Mouse (Mus musculus) forebrain, postnatal 0 days (tissue): ENCODE data around the gene Cpxm2. TPM values are rescaled to one million over a fixed set of nuclear protein-coding genes. Genes with fewer than 3 reads are reported as not detected.

ENCODE experiments used
- ATAC-seq: fragments of 200-750 bp; cut with Nextera tagmentation; 2 replicates; pipeline ENCODE4 v1.8.0; 2017; ENCODE audit warnings: mild to moderate bottlenecking, moderate library complexity
- DNase-seq: peaks from one replicate; pipeline ENCODE4 v3.0.0-alpha.2; 2015
- H3K27ac ChIP-seq: fragments of 300-500 bp; sonication (generic); 2 replicates; pipeline ENCODE4 v1.5.1; 2014; ENCODE audit warnings: low read depth, mild to moderate bottlenecking, antibody characterized with exemption, low read length, moderate library complexity, mixed read lengths
- H3K27me3 ChIP-seq: fragments of 300-500 bp; sonication (generic); 2 replicates; pipeline ENCODE4 v1.6.1; 2014; ENCODE audit warnings: mild to moderate bottlenecking, low read length, mixed read lengths; ENCODE audit not compliant: insufficient read depth
- H3K36me3 ChIP-seq: fragments of 300-500 bp; sonication (generic); 2 replicates; pipeline ENCODE4 v1.6.1; 2014; ENCODE audit warnings: mild to moderate bottlenecking, moderate library complexity; ENCODE audit not compliant: insufficient read depth
- H3K4me1 ChIP-seq: fragments of 300-500 bp; sonication (generic); 2 replicates; pipeline ENCODE4 v1.6.1; 2014; ENCODE audit warnings: antibody characterized with exemption; ENCODE audit not compliant: insufficient read depth
- H3K4me2 ChIP-seq: fragments of 300-500 bp; sonication (generic); 2 replicates; pipeline ENCODE4 v1.6.1; 2014; ENCODE audit warnings: low read depth, mild to moderate bottlenecking, moderate library complexity
- H3K4me3 ChIP-seq: fragments of 300-500 bp; sonication (generic); 2 replicates; pipeline ENCODE4 v1.5.1; 2014; ENCODE audit warnings: low read depth, low read length, mixed read lengths
- H3K9ac ChIP-seq: fragments of 300-500 bp; sonication (generic); 2 replicates; pipeline ENCODE4 v1.6.1; 2014; ENCODE audit warnings: mild to moderate bottlenecking
- H3K9me3 ChIP-seq: fragments of 300-500 bp; sonication (generic); 2 replicates; pipeline ENCODE4 v1.6.1; 2016; ENCODE audit warnings: low read length
- CTCF ChIP-seq: sonication (generic); IDR thresholded peaks from 2 replicates; pipeline ENCODE4 v1.5.1; 2016; ENCODE audit warnings: antibody characterized with exemption, control low read depth, low read depth
- WGBS: fragments of 180-500 bp; shearing (Covaris S2); extraction: QIAGEN DNeasy Blood & Tissue Kit; methylation state at CpG from one replicate; pipeline ENCODE4 v1.1.7; 2014; 5-methylcytosine and 5-hydroxymethylcytosine counted together
- polyA plus RNA-seq: library from polyadenylated mRNA; unstranded; fragments of >200 nt; fragmentation: Nextera tagmentation; extraction: Ambion mirVana; gene quantifications from 2 replicates; pipeline ENCODE4 v1.2.1, GENCODE M21; 2015
- total RNA-seq: library from RNA; depleted of rRNA; stranded (reverse); fragments of >200 nt; gene quantifications from 2 replicates; pipeline ENCODE4 v1.2.3, GENCODE M21; 2014; rRNA removed

Gene Cpxm2
- total and polyA plus RNA-seq, 2 experiments from 2014 or later: 2.2 to 3.1 TPM

DNA sequence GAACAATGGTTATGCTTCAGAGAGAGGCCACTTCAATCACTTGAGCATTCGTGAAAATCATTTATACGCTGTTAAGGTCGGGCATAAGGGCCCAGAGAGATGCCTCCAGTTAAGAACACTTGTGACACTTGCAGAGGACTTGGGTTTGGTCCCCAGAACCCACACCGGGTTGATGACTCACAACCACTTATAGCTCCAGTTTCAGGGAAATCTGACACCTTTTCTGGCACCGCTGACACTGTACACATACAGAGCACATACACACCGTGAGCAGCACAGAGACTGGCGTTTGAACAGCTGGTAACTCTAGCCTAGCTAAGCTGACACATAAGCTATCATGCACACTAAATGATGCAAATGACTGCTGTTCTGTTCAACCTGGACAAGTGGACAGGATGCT lies 145.5 kb downstream of the Cpxm2 start:
- ATAC-seq (no peak), DNase-seq (no peak)
- Histone ChIP-seq H3K27ac (no peak overlapping the region), H3K27me3 (no peaks in the 10 kb centered on the region), H3K4me1 (peaks cover 4% of the 10 kb centered on the region; the same call in 1 of the 2 replicates), H3K9ac (no peak overlapping the region), H3K36me3 (no peaks in the 10 kb centered on the region), H3K9me3 (no peaks in the 10 kb centered on the region), H3K4me2 (no peak overlapping the region), H3K4me3 (no peak overlapping the region)
- TF ChIP-seq CTCF: no peak
- 85% methylated on average over 7 of the region's 7 CpGs for WGBS

GRCm38 (mm10) chr7:132005996-132006696 lies 148.4 kb downstream of the Cpxm2 start:
- no peaks in the 10 kb centered on the region for H3K36me3 ChIP-seq
- WGBS: 41% methylated on average over 14 of the region's 14 CpGs
- TF ChIP-seq CTCF: no peak
- H3K4me2 ChIP-seq: no peak overlapping the region
- DNase-seq: no peak
- H3K4me3 ChIP-seq: no peak overlapping the region
- no peak overlapping the region for H3K9ac ChIP-seq
- no peaks in the 10 kb centered on the region for H3K27me3 ChIP-seq
- no peaks in the 10 kb centered on the region for H3K4me1 ChIP-seq
- H3K9me3 ChIP-seq: no peaks in the 10 kb centered on the region
- H3K27ac ChIP-seq: no peak overlapping the region
- no peak for ATAC-seq

- TF ChIP-seq CTCF: no peak
- ATAC-seq: no peak
- 52% methylated on average over 3 of the region's 3 CpGs for WGBS
Observed at GRCm38 (mm10) chr7:131992873-131993272, 161.7 kb downstream of the Cpxm2 start.

DNA sequence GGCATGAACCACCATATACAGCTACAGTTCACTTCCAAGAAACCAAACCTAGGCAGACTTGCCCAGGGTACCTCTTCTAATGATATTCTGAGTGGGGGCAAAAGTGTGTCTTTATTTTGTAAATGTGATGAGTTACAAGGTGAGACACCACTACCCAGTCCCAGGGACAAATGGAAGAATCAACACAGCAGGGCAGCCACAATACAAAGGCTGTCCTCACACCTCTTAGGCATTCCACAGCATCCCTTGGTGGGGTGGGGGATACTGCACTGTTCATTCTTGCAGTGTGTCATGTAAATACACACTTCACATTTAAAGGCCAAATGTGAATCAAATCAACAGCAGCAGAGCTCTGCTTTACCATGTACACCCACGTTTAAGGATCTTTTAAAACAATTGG lies 162.3 kb downstream of the Cpxm2 start:
- no peak for ATAC-seq
- Histone ChIP-seq H3K4me2 (no peak overlapping the region), H3K9ac (no peak overlapping the region), H3K27me3 (no peaks in the 10 kb centered on the region), H3K36me3 (no peaks in the 10 kb centered on the region; the same call in 1 of the 2 replicates), H3K9me3 (no peaks in the 10 kb centered on the region), H3K4me1 (no peaks in the 10 kb centered on the region), H3K27ac (no peak overlapping the region), H3K4me3 (no peak overlapping the region)
- TF ChIP-seq CTCF: no peak
- 43% methylated on average over 1 of the region's 1 CpGs for WGBS
- no peak for DNase-seq

More at GRCm38 (mm10) chr7:131992873-131993272, 161.7 kb downstream of the Cpxm2 start:
- H3K9me3 ChIP-seq: no peaks in the 10 kb centered on the region
- DNase-seq: no peak
- H3K27ac ChIP-seq: 0 out of 2 replicates have a peak overlapping the region, but pooled peaks have one; percentile 21
- no peak overlapping the region for H3K4me3 ChIP-seq
- no peak overlapping the region for H3K4me2 ChIP-seq
- no peaks in the 10 kb centered on the region for H3K36me3 ChIP-seq
- H3K27me3 ChIP-seq: no peaks in the 10 kb centered on the region
- H3K4me1 ChIP-seq: no peaks in the 10 kb centered on the region
- H3K9ac ChIP-seq: no peak overlapping the region

DNA sequence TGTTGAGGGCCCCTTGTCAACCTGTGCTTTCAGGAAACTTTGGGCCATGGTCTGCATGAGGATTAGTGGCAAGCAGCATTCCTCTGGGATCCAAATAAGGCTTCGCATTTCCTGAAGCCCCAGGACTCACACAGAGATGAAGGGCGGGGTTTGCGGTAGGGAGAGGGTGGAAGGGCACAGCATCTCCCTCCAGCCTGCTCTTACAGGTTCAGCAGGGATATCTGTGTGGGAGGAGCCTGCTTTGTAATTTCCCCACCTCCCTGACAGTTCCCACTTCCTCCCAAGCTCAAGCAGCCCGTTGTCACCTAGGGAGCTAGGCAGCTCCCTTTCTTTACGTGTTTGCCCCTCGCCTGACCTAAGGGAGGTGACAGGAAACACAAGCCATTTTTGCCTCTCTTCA lies 165.5 kb downstream of the Cpxm2 start:
- Histone ChIP-seq H3K36me3 (peaks cover 17% of the 10 kb centered on the region), H3K9ac (no peak overlapping the region), H3K9me3 (no peaks in the 10 kb centered on the region), H3K4me2 (no peak overlapping the region), H3K27ac (no peak overlapping the region), H3K4me3 (no peak overlapping the region), H3K4me1 (peaks cover 6% of the 10 kb centered on the region; the same call in 1 of the 2 replicates), H3K27me3 (no peaks in the 10 kb centered on the region)
- ATAC-seq (no peak), DNase-seq (no peak)
- 45% methylated on average over 6 of the region's 6 CpGs for WGBS
- TF ChIP-seq CTCF: no peak

Other genes with a start within 250 kb of the Cpxm2 start
- gene Gpr26, start 188.3 kb downstream of the Cpxm2 start, total RNA-seq: 23.4 and 27.1 TPM in 2 replicates
- gene Gpr26, start 188.3 kb downstream of the Cpxm2 start, polyA plus RNA-seq: 2.1 and 3.2 TPM in 2 replicates
- 19.3 and 20.5 TPM in 2 replicates for gene Chst15, start 162.5 kb upstream of the Cpxm2 start, total RNA-seq
- 7.2 and 12.8 TPM in 2 replicates for gene Chst15, start 162.5 kb upstream of the Cpxm2 start, polyA plus RNA-seq